Mouse (Mus musculus) mature B cell (primary cell): ENCODE measurements around the gene Mug2.
"Not testable (repeated sequence)": the region's sequence is repeated elsewhere in the genome, so short reads cannot be mapped to it uniquely, and the experiment has no call there.

Experiments
- in situ Hi-C: fragments of 300-500 bp; cut with MboI; formaldehyde crosslinking; loops from 2 replicates; pipeline ENCODE4 v1.14.3; 2019

The Mug2 gene

DNA sequence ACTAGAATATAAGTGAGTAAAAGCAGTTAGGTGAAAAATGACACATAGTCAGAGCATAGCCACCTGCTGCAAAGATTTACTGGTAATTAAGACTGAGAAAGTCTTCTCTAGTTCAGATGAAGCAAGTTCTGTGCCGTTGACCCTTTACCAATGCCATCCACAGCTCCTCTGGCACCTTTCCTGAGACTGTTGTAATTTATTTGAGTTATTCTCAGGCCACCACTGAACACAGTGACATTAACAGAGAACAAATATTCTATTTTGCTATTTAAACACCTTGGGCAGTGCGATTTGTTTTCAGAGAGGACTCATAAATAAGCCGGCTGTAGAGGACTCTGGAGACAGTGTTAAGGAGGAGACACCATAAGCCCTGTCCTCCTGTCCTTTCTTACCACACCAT lies at the start of gene Mug2:
Gene Mug2 (plus strand): TSS at position 301 of the 400 bp plus-strand sequence.
- in situ Hi-C loops = not testable (repeated sequence)

DNA sequence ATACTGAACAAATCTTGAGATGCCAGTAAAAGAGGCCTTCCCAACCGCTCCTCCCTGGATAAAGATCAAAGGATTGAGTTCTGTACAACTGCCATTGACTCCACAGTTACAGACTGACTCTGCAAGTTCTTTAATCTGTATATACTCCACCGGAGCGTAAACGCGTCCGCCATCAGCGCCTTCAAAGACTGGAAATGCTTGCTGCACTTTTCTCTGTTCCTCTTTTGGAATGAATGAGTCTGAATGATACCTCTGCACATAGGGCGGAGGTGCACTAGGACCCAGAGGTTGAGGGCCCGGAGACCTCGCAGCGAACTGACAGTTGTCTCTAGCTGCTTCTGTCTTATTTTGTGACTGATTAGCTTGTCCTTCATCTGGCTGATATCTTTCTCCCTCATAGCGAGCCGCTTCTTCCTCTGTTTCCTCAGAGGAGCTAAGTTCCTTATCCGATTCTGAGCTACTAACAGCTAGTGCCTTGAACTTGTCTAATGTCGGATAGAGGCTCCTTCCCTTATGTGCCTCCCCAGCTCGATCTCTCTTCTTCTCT lies 48.7 kb upstream of the Mug2 start:
- in situ Hi-C loops = not testable (repeated sequence)

DNA sequence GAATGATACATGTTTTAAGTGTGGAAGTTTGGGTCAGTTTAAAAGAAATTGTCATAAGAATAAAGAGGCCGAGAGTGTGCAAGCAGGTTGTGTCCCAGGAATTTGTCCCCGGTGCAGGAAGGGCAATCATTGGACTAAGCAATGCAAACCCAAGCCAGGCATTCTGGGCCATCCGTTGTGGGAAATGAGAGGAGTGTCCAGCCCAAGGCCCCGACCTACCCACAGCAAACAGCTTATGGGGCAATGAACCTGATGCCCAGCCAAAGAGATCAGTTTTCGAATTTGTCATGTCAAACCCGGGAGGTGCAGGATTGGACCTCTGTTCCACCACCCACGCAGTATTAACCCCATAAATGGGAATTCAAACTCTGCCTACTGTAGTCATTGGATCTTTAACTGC lies 30.9 kb upstream of the Mug2 start:
- in situ Hi-C loops = no loop called here

DNA sequence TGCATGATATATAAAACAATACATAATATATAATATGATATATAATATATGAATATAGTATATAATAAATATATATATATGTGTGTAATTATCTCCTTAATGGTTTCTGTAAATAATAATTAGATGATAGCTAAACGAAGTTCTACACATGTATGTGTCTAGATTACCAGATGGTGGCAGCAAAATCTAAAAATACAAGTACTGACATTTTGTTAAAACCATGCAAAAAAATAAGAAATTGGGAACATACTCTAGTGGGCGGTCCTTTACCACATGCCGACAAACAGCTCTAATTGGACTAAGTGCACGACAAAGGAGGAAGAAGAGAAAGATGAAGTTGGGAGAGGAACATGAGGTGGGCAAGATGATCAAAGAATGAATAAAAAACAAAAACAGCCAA lies 94.3 kb downstream of the Mug2 start:
- in situ Hi-C loops = no loop called here

DNA sequence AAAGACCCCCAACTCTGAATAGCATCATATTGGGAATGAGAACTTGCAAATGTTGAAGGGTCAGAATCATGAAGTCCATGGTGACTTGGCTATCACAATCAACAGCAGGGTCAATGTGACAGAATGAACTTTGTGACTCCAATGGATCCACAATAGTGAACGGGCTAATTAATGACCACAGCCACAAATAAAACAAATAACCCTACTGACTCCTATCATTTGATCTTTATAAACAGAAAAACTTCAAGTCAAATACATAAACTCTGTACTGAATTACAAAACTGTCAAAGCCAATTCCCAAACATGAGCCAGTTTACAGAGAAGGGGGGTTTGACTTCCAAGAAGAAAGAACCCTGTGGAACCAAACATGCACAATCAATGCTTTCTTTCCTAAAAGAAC lies 95.1 kb downstream of the Mug2 start:
- in situ Hi-C loops = no loop called here

DNA sequence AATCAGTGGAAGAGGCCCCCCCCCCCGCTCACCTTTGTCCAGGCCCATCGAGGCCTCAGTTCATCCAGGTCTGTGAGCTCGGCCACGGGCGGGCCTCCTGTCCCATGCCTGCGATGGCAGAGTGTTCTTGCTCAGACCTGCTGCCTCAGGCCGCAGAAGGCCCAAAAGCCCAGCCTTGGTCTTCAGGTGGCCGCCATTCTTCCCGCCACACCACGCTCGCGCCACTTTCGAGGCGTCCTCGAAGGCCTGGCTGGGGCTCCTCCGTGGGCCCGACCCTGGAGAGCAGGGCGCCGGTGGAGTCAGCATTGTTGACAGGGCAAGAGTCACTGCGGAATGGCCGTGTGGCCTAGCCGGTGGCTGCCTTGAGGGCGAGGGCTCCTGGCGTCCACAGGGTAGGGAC lies 110.4 kb downstream of the Mug2 start:
- in situ Hi-C loops = no loop called here

DNA sequence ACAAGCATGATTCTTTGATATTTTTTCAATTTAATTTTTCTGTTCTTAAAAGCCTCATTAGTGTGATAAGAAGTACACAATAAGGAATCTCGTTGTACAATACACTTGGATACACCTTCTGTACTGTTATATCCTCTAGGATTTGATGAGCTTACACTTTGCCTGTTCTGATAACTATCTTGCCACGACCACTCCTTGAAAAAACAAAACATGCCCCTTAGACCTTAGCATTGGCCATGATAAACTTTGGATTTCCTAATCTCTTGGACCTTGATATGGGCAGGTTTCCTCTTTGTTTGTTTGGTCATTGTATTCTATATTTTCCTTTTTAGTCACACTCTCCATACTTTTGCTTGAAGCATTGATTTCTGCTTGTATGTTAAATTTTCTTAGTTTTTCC lies 123.0 kb downstream of the Mug2 start:
- in situ Hi-C loops = no loop called here
